Mouse (Mus musculus): ENCODE results near the gene Birc7. TPM values are rescaled to one million over a fixed set of nuclear protein-coding genes. Genes with fewer than 3 reads are reported as not detected.

The Birc7 gene
- polyA plus RNA-seq, 1 experiment from 2014 or later, result not detected

DNA sequence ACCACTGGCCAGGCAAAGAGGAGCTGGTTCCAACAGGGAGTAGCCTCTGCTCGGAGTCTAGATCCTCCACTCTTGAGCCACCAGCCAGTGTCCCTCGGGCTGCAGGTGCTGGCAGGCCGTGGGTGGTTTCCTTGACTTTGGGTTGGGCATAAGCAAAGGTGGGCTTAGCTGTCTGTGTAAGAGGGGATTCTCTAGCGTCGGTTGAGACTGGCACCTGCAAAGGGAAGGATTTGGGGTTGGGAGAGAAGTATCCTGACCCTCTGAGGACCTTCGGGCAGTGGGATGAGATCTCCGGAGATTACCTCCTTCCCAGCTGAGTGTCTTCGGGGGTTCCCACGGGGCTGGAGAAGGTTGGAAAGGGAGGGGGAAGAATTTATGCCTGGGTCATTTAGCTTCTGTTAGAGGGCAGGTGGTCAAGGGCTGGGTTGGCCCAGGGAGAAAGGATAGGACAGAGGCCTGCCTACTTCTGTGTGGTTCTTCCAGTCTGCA, 36.9 kb upstream of the Birc7 start:
- H3K4me1 ChIP-seq (ENCODE audit: control insufficient read depth, insufficient read depth, low read length), result peaks cover 44% of the 10 kb centered on the region
- peak overlapping the region; percentile 84 for H3K4me3 ChIP-seq (ENCODE audit: low read depth, low read length)
- WGBS, result 4% methylated on average over 9 of the region's 9 CpGs
- H3K27ac ChIP-seq (ENCODE audit: low read length), result peak overlapping the region; percentile 99
- H3K4me2 ChIP-seq (ENCODE audit: low read length), result peak overlapping the region; percentile 73
- H3K9me3 ChIP-seq (replicated peaks; ENCODE audit: control insufficient read depth, low read length, poor library complexity, severe bottlenecking), result no peaks in the 10 kb centered on the region
- peak overlapping the region; percentile 98 for H3K9ac ChIP-seq (ENCODE audit: low read depth, low read length)
- ATAC-seq, result no peak
- H3K27me3 ChIP-seq (ENCODE audit: control insufficient read depth, insufficient read depth, low read depth, low read length), result no peaks in the 10 kb centered on the region
- no peaks in the 10 kb centered on the region; the same call in 1 of the 2 replicates for H3K36me3 ChIP-seq (ENCODE audit: control insufficient read depth, insufficient read depth, low read length)

DNA sequence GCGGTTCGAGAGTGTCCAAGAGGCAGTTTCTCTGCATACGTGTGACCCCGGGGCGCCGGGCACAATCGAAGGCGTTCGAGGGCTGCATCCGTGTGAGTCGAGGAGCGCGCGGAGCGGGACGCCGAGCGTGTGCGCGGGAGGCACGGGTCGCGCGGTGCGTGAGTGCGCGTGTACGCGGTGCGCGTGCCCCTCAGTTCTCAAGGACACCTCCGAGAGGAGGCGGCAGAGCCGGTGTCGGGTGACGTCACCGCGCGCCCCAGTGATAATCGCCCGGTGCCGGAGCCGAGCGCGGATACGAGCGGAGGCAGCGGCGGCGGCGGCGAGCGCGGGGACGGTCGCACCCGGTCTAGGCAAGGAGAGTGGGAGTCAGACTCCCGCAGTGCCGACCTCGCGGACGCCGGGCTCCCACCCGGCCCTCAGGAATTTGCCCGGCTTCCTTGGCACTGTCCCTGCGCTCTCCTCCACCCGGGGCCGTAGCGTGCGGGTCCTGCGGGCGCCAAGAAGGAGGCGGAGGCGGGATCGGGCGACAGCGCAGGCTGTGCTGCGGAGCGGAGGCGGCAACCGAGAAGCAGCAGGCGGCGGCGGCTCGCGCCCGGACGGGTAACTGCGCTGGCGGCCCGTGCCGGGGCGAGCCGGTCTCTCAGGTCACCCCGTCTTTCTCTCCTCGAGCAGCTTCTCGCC, 35.8 kb upstream of the Birc7 start:
- WGBS, result 0% methylated on average over 92 of the region's 97 CpGs
- H3K4me1 ChIP-seq (ENCODE audit: control insufficient read depth, insufficient read depth, low read length), result peaks cover 50% of the 10 kb centered on the region

DNA sequence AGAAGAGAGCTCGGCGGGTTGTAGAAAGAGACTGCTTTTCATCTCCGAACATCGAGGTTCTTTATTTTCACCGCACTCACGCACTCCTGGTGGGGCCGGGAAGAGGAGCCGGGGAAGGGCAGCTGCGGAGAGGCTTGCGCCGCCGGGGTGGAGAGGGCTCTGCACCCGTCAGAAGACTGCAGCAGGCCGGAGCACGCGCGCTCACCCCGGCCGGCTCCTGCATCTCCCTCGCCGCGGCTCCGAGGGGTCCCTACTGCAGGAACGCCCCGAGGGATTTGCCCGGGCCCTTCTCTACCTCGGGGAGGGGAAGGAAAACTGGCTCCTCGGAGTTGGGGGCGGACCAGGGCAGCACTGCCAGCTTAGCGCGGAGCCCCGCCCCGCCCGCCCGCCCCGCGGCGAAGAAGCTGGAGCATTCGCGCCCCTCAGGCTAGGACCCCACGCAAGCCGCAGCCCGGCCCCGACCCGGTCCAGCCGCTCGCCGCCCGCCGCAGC, 35.2 kb upstream of the Birc7 start:
- Histone ChIP-seq H3K27me3 (ENCODE audit: control insufficient read depth, insufficient read depth, low read depth, low read length) (no peaks in the 10 kb centered on the region), H3K36me3 (ENCODE audit: control insufficient read depth, insufficient read depth, low read length) (no peaks in the 10 kb centered on the region; the same call in 1 of the 2 replicates), H3K4me2 (ENCODE audit: low read length) (peak overlapping the region; percentile 73), H3K4me1 (ENCODE audit: control insufficient read depth, insufficient read depth, low read length) (peaks cover 51% of the 10 kb centered on the region), H3K9me3 (replicated peaks; ENCODE audit: control insufficient read depth, low read length, poor library complexity, severe bottlenecking) (no peaks in the 10 kb centered on the region), H3K4me3 (ENCODE audit: low read depth, low read length) (peak overlapping the region; percentile 84), H3K9ac (ENCODE audit: low read depth, low read length) (peak overlapping the region; percentile 98), H3K27ac (ENCODE audit: low read length) (peak overlapping the region; percentile 99)
- ATAC-seq, result peak; percentile 1; the same call in 1 of the 2 replicates
- 0% methylated on average over 43 of the region's 50 CpGs for WGBS

More for the DNA sequence above, 35.8 kb upstream of the Birc7 start:
- ATAC-seq, result peak; percentile 59
- Histone ChIP-seq H3K4me2 (ENCODE audit: low read length) (peak overlapping the region; percentile 73), H3K27ac (ENCODE audit: low read length) (peak overlapping the region; percentile 99), H3K27me3 (ENCODE audit: control insufficient read depth, insufficient read depth, low read depth, low read length) (no peaks in the 10 kb centered on the region), H3K9ac (ENCODE audit: low read depth, low read length) (peak overlapping the region; percentile 98), H3K9me3 (replicated peaks; ENCODE audit: control insufficient read depth, low read length, poor library complexity, severe bottlenecking) (no peaks in the 10 kb centered on the region), H3K4me3 (ENCODE audit: low read depth, low read length) (peak overlapping the region; percentile 84), H3K36me3 (ENCODE audit: control insufficient read depth, insufficient read depth, low read length) (no peaks in the 10 kb centered on the region; the same call in 1 of the 2 replicates)

DNA sequence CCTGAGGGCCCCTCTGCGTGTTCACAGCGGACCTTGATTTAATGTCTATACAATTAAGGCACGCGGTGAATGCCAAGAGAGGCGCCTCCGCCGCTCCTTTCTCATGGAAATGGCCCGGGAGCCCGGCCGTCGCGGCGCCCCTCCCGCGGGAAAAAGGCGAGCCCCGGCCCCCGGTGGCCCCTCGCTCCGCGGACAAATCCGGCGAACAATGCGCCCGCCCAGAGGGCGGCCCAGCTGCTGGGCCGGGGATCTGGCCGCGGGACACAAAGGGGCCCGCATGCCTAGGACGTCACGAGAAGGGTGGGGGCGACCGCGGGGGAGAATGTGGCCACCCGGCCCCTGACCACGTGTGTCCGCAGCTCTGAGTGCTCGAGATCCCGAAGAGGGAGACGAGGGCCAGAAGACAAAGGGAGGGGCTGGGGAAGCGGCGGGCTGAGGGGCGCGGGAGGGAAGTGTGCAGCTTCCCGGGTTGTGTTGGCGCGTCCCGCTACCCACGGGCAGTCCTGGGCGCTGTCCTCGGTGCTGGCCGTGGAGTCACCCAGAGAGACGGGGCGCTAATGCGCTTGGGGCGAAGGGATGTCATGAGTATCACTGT, 34.7 kb upstream of the Birc7 start:
- no peaks in the 10 kb centered on the region for H3K9me3 ChIP-seq (replicated peaks; ENCODE audit: control insufficient read depth, low read length, poor library complexity, severe bottlenecking)
- peak overlapping the region; percentile 98 for H3K9ac ChIP-seq (ENCODE audit: low read depth, low read length)
- peak overlapping the region; percentile 84 for H3K4me3 ChIP-seq (ENCODE audit: low read depth, low read length)
- H3K27ac ChIP-seq (ENCODE audit: low read length), result peak overlapping the region; percentile 99
- no peaks in the 10 kb centered on the region; the same call in 1 of the 2 replicates for H3K36me3 ChIP-seq (ENCODE audit: control insufficient read depth, insufficient read depth, low read length)
- H3K4me2 ChIP-seq (ENCODE audit: low read length), result peak overlapping the region; percentile 73
- peak; percentile 9; the same call in 1 of the 2 replicates for ATAC-seq
- under 1% methylated on average over 50 of the region's 57 CpGs for WGBS
- peaks cover 46% of the 10 kb centered on the region for H3K4me1 ChIP-seq (ENCODE audit: control insufficient read depth, insufficient read depth, low read length)
- no peaks in the 10 kb centered on the region for H3K27me3 ChIP-seq (ENCODE audit: control insufficient read depth, insufficient read depth, low read depth, low read length)

DNA sequence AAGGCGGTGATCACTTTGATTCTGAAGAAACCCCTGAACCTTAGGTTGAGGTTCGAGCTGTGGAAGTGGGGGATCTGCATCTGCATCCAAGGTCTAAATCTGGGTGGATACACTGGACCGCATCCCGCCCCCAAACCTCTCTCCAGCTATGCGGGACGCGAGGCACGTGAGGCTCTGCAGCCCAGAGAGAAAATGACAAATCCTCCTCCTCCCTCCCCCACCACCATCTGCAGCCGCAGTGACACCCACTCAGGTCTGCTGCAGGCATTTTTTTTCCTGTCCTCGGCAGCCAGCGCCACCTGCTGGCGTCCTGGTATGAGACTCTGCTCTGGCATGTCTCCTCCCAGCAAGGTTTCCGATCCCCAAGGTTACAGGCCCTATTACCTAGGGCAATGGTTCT, 34.1 kb upstream of the Birc7 start:
- Histone ChIP-seq H3K27ac (ENCODE audit: low read length) (peak overlapping the region; percentile 99), H3K4me2 (ENCODE audit: low read length) (peak overlapping the region; percentile 73), H3K4me1 (ENCODE audit: control insufficient read depth, insufficient read depth, low read length) (peaks cover 40% of the 10 kb centered on the region), H3K27me3 (ENCODE audit: control insufficient read depth, insufficient read depth, low read depth, low read length) (no peaks in the 10 kb centered on the region), H3K4me3 (ENCODE audit: low read depth, low read length) (peak overlapping the region; percentile 84), H3K36me3 (ENCODE audit: control insufficient read depth, insufficient read depth, low read length) (no peaks in the 10 kb centered on the region; the same call in 1 of the 2 replicates), H3K9ac (ENCODE audit: low read depth, low read length) (peak overlapping the region; percentile 98), H3K9me3 (replicated peaks; ENCODE audit: control insufficient read depth, low read length, poor library complexity, severe bottlenecking) (no peaks in the 10 kb centered on the region)
- ATAC-seq, result peak; percentile 37
- WGBS, result under 1% methylated on average over 13 of the region's 13 CpGs

DNA sequence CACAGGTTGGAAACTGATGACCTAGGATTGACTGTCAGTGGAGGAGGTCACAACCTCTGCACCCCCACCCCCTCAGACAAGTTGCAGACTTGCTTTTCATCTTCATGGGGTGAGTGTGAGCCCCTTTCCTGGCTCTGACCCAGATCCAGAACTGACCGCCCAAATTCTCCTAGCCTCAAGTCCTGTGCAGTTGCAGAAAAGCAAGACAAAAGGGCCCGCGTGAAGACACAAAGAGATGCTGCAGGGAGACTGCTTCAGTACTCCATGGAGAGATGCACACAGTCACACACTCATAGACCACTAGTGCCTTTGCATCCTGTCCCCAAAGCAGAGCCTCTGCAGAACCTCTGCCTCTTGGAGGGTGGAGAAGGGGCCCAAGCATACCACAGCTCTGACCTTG, 33.5 kb upstream of the Birc7 start:
- Histone ChIP-seq H3K27ac (ENCODE audit: low read length) (peak overlapping the region; percentile 99), H3K36me3 (ENCODE audit: control insufficient read depth, insufficient read depth, low read length) (no peaks in the 10 kb centered on the region; the same call in 1 of the 2 replicates), H3K4me2 (ENCODE audit: low read length) (peak overlapping the region; percentile 73), H3K9ac (ENCODE audit: low read depth, low read length) (peak overlapping the region; percentile 55), H3K4me3 (ENCODE audit: low read depth, low read length) (peak overlapping the region; percentile 84), H3K4me1 (ENCODE audit: control insufficient read depth, insufficient read depth, low read length) (peaks cover 35% of the 10 kb centered on the region), H3K27me3 (ENCODE audit: control insufficient read depth, insufficient read depth, low read depth, low read length) (no peaks in the 10 kb centered on the region), H3K9me3 (replicated peaks; ENCODE audit: control insufficient read depth, low read length, poor library complexity, severe bottlenecking) (no peaks in the 10 kb centered on the region)
- no peak for ATAC-seq
- WGBS, result 46% methylated on average over 3 of the region's 3 CpGs

DNA sequence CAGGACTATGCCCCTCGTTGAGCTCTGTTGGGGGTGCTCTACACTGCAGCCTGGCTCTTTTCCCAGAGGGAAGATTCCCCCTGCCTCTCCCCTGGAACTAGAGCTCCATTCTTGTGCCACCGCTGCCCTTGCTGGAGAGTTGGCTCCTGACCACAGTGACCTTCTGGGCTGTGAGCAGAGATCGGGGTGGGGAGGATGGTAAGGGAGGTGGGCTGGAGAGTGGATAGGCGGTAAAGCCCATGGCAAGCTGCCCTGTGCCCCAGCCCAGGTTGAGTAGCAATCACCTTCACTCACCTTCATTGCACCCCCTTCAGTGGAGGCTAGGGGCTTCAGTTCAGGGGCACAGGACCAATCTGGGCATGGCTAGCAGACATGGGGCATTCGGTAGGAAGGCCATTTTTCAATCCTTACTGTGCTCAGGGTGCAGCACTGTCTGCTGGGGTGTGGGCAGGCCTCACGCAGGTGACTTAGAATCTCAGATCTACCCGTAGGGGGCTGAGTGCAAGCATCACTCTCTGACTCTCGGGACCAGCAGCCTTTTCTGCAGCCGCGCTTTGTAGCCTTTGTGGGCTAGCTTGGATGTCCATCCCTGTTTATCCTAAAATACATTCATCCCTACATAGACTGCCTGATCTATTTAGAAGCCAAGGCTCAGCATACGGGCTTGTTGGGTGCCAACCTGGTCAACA, 32.8 kb upstream of the Birc7 start:
- Histone ChIP-seq H3K27me3 (ENCODE audit: control insufficient read depth, insufficient read depth, low read depth, low read length) (no peaks in the 10 kb centered on the region), H3K27ac (ENCODE audit: low read length) (peak overlapping the region; percentile 99), H3K9ac (ENCODE audit: low read depth, low read length) (peak overlapping the region; percentile 55), H3K36me3 (ENCODE audit: control insufficient read depth, insufficient read depth, low read length) (no peaks in the 10 kb centered on the region; the same call in 1 of the 2 replicates), H3K4me3 (ENCODE audit: low read depth, low read length) (peak overlapping the region; percentile 84; the same call in 1 of the 2 replicates), H3K4me1 (ENCODE audit: control insufficient read depth, insufficient read depth, low read length) (peaks cover 31% of the 10 kb centered on the region), H3K4me2 (ENCODE audit: low read length) (peak overlapping the region; percentile 73), H3K9me3 (replicated peaks; ENCODE audit: control insufficient read depth, low read length, poor library complexity, severe bottlenecking) (no peaks in the 10 kb centered on the region)
- no peak for ATAC-seq
- 63% methylated on average over 11 of the region's 11 CpGs for WGBS

DNA sequence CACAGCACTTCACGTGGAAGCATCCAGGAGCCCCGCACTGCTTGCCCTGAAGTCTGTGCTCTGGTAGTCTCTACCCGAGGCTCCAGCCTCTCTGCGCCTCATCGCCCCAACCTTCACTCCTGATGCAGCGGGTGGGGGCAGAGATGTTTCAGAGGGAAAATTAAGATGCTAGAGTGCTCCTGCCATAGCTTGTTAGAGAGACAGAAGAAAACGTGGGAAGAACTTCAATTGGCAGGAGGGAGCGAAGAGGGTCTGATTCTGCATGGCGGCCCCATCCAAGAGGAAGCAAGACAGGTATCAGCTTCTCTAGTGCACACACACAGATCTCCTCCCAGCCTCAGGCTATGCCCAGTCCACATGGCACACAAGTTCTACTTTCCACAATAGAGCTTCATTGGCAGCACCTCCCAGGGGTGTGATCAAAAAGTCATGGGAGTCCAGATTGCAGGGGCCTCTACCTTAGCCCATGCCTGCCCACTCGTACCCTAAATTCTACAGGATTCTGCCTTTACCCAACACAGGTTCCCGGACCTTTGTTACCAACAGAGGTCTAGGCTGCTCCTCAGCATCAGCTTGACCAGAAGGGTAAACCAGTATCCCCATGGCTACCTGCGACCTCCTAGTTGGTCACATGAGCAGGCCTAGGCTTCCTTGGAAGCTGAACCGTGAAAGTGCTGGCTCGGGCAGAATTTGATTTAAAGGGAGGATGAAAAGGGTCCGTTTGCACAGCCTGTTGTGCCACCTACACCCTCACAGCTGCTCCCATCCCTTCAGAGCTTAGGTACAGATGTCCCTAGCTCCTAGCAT, 31.8 kb upstream of the Birc7 start:
- H3K4me1 ChIP-seq (ENCODE audit: control insufficient read depth, insufficient read depth, low read length), result peaks cover 31% of the 10 kb centered on the region
- H3K9ac ChIP-seq (ENCODE audit: low read depth, low read length), result no peak overlapping the region
- H3K4me2 ChIP-seq (ENCODE audit: low read length), result no peak overlapping the region
- no peaks in the 10 kb centered on the region for H3K27me3 ChIP-seq (ENCODE audit: control insufficient read depth, insufficient read depth, low read depth, low read length)
- H3K4me3 ChIP-seq (ENCODE audit: low read depth, low read length), result no peak overlapping the region
- WGBS, result 46% methylated on average over 15 of the region's 15 CpGs
- no peak for ATAC-seq
- H3K27ac ChIP-seq (ENCODE audit: low read length), result peak overlapping the region; percentile 99
- H3K36me3 ChIP-seq (ENCODE audit: control insufficient read depth, insufficient read depth, low read length), result no peaks in the 10 kb centered on the region; the same call in 1 of the 2 replicates
- H3K9me3 ChIP-seq (replicated peaks; ENCODE audit: control insufficient read depth, low read length, poor library complexity, severe bottlenecking), result no peaks in the 10 kb centered on the region

Measured in midbrain, embryonic 16.5 days (tissue).